Mouse (Mus musculus): Measurements from ENCODE around the gene Ccdc126.
A peak's percentile ranks its signal among the peaks of the same experiment; 100 is the strongest.

Gene Ccdc126

DNA sequence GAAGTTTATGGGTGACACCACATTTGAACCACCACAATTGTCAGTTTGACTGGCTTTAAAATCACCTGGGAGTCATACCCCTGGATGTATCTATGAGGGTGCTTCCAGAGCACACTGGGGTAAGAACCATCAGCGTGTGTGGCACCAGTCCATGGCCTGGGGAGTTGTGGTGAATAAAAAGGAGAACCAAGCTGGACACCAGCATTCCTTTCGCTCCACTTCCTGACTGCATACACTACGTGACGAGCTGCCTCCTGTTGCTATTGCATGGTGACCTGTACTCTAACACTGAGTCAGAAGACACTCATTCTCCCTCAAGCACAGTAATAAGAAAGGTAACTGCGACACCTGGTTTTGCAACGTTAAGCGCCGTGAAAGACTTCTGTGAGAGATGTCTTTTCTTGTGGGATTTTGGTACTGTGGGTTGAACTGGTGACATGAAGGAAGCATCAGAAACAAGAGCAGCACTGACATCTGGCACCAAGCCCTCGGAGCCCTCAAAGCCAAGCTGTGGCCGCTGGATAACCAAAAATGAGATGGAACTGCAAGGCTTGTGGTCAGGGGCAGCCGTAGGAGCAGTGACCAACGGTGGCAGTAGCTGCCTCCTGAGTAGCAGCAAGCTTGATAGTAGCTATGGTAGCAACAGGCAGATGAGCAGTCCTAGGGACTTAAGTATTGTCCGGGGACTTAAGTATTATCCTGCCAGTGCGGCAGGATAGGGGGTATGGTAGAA, 24.8 kb downstream of the Ccdc126 start:
- DNase-seq (ENCODE audit: low spot score): no peak

GRCm38 (mm10) chr6:49349826-49350225, 30.8 kb downstream of the Ccdc126 start:
- no peak for DNase-seq (ENCODE audit: low spot score)

GRCm38 (mm10) chr6:49354613-49355012, 35.5 kb downstream of the Ccdc126 start:
- no peak for DNase-seq (ENCODE audit: low spot score)

- no peak for DNase-seq (ENCODE audit: low spot score)
Observed at GRCm38 (mm10) chr6:49355171-49355570, 36.1 kb downstream of the Ccdc126 start.

- no peak for DNase-seq (ENCODE audit: low spot score)
Observed at GRCm38 (mm10) chr6:49360420-49360819, 41.3 kb downstream of the Ccdc126 start.

- DNase-seq (ENCODE audit: low spot score): peak; percentile 81
Observed at GRCm38 (mm10) chr6:49367159-49368054, 48.3 kb downstream of the Ccdc126 start, which contains the start of gene Fam221a. Gene Fam221a, plus strand, starts transcription at chr6:49367739.

GRCm38 (mm10) chr6:49368212-49368611, 49.1 kb downstream of the Ccdc126 start:
- DNase-seq (ENCODE audit: low spot score): no peak

GRCm38 (mm10) chr6:49372705-49373104, 53.6 kb downstream of the Ccdc126 start:
- no peak for DNase-seq (ENCODE audit: low spot score)

DNA sequence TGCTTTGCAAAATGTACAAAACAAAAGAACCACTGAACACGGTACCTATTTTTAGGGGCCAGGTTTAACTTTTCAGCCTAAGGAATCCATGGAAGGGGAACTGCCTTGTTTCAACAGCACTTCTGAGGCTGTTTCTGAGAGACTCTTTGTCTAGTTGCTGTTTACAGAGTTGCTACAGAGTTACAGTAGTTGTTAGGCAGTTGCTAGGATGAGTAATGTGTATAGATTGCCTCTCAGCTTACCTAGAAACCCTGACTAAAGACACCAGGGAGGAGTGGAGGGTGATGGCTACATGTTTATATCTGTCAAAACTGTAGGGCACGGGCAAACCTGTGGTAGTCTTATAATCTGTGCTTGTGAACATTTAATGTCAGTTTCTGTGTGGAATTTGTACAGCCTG, 54.9 kb downstream of the Ccdc126 start:
- no peak for DNase-seq (ENCODE audit: low spot score)

GRCm38 (mm10) chr6:49378328-49378727, 59.3 kb downstream of the Ccdc126 start:
- DNase-seq (ENCODE audit: low spot score): peak; percentile 12
